Mouse (Mus musculus): ENCODE measurements at regions not wholly inside any gene's neighbourhood (a gene's known extent, or its start where the extent isn't known, plus 50 kb on each side); places are given as distances from the start of the nearest gene placed in this dataset.

DNA sequence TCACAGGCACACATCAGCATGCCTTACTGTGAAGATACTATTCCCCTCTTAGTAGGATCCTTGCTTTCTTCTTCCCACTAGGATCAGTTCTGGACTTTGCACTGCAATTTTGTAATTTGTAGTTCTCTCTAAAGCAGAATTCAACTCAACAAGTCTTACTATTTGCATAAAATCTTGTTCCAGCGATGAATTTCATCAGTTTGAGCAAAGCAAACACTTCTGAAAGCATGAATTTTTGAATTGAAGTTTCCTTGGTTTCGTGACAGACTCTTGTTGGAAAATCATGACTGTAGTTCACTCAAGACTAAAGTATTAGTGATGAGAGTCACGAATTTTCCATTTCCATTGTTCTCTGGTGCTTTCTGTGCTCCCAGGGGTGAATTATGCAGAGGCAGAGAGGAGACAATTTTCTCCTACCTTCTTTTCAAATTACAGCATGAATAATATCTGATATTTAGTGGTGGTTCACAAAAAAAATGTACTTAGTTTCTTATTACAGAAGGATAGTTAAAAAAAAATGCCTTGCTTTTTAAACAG is 190.6 kb upstream of the Mbnl1 start:
- TF ChIP-seq CTCF (IDR thresholded peaks at IDR 0.05; ENCODE audit: low read depth) (no peak), EP300 (IDR thresholded peaks at IDR 0.05; ENCODE audit: low read depth) (no peak)

Measured in liver, embryonic 14.5 days (tissue).